Comparison of ENCODE assay signal across 12 mouse cellular contexts in genomic region chr14:119989651-119990050, GRCm38 (mm10). TPM values are rescaled to one million over a fixed set of nuclear protein-coding genes. Genes with fewer than 3 reads are reported as not detected.
"Had no signal": no experiment of that assay in that cellular context is flagged by ENCODE, and none has a peak within 500 bp of the region (broad histone marks: within the 10 kb centered on the region; RNA-seq: fewer than 3 reads in every experiment).

No protein-coding gene starts in this region.

- H3K27me3 ChIP-seq: limb, embryonic 13.5 days; midbrain, embryonic 13.5 days; neural tube, embryonic 12.5 days had no signal

- H3K4me2 ChIP-seq: limb, embryonic 13.5 days; midbrain, embryonic 13.5 days; neural tube, embryonic 12.5 days had no signal

- H3K4me1 ChIP-seq: midbrain, embryonic 13.5 days; neural tube, embryonic 12.5 days had no signal

- H3K9me3 ChIP-seq: limb, embryonic 13.5 days; midbrain, embryonic 13.5 days; neural tube, embryonic 12.5 days had no signal

- H3K27ac ChIP-seq: limb, embryonic 13.5 days; liver, embryonic 14.5 days; midbrain, embryonic 13.5 days; neural tube, embryonic 12.5 days had no signal

- H3K9ac ChIP-seq: limb, embryonic 13.5 days; liver, embryonic 14.5 days; midbrain, embryonic 13.5 days; neural tube, embryonic 12.5 days had no signal

- H3K36me3 ChIP-seq: limb, embryonic 13.5 days; midbrain, embryonic 13.5 days; neural tube, embryonic 12.5 days had no signal

- DNase-seq: kidney, adult 8-10 months; kidney, postnatal 14 days; left cerebral cortex, postnatal 4 days; thymus, postnatal 4 days had no signal

- ATAC-seq: hindbrain, embryonic 16.5 days; inflammation-experienced regulatory T-cells, adult 6 months; midbrain, embryonic 13.5 days had no signal

- H3K4me3 ChIP-seq: limb, embryonic 13.5 days; midbrain, embryonic 13.5 days; neural tube, embryonic 12.5 days had no signal

RNA-seq across cellular contexts. Expression of gene Oxgr1, which starts 52.6 kb away (rescaled TPM):
- polyA plus RNA-seq: inflammation-experienced regulatory T-cells, adult 6 months; large intestine, adult 2 months; liver, adult 2 months; liver, embryonic 14.5 days; midbrain, embryonic 13.5 days; neural tube, embryonic 12.5 days had no signal
